ENCODE assay signal across 9 mouse cellular contexts in genomic region chr2:52499849-52500262, GRCm38 (mm10).
DNase-seq lines count a peak whose midpoint lies in the region; ATAC-seq and TF ChIP-seq lines count a peak whose summit lies in the region.
"Had no signal": no experiment of that assay in that cellular context is flagged by ENCODE, and none has a peak within 500 bp of the region (broad histone marks: within the 10 kb centered on the region; RNA-seq: fewer than 3 reads in every experiment).

No protein-coding gene starts in this region.

- H3K4me3 ChIP-seq in heart, adult 2 months: no peak overlapping the region
- H3K4me3 ChIP-seq in heart, embryonic 12.5 days: no peak overlapping the region
- H3K4me3 ChIP-seq in neural tube, embryonic 13.5 days: no peak overlapping the region
- H3K4me3 ChIP-seq in hindbrain, embryonic 15.5 days: no peak overlapping the region

- no peak for TF ChIP-seq CTCF in heart, adult 2 months (IDR thresholded peaks at IDR 0.05)

- H3K9ac ChIP-seq in heart, adult 2 months (ENCODE audit: low read depth, low read length): no peak overlapping the region
- H3K9ac ChIP-seq in heart, embryonic 12.5 days: no peak overlapping the region
- no peak overlapping the region for H3K9ac ChIP-seq in neural tube, embryonic 13.5 days
- H3K9ac ChIP-seq in hindbrain, embryonic 15.5 days: no peak overlapping the region
- H3K9ac ChIP-seq: liver, embryonic 14.5 days had no signal

- no peak for ATAC-seq in heart, embryonic 12.5 days (ENCODE audit: insufficient number of reproducible peaks, low FRiP score)
- ATAC-seq in neural tube, embryonic 13.5 days (ENCODE audit: low read depth): peak; percentile 79
- ATAC-seq in hindbrain, embryonic 15.5 days (ENCODE audit: low FRiP score, low read depth): peak; percentile 61
- ATAC-seq in inflammation-experienced regulatory T-cells, adult 6 months: no peak

- H3K36me3 ChIP-seq in heart, adult 2 months (ENCODE audit: control insufficient read depth, insufficient read depth, low read length): no peaks in the 10 kb centered on the region
- H3K36me3 ChIP-seq in heart, embryonic 12.5 days: no peaks in the 10 kb centered on the region
- no peaks in the 10 kb centered on the region for H3K36me3 ChIP-seq in neural tube, embryonic 13.5 days
- H3K36me3 ChIP-seq in hindbrain, embryonic 15.5 days: no peaks in the 10 kb centered on the region

- TF ChIP-seq POLR2A in heart, adult 2 months (IDR thresholded peaks at IDR 0.05; ENCODE audit: insufficient read depth, low read depth, low read length): no peak

- intact Hi-C loops in heart, adult 2 months (cut with DNase I): no loop called here

- H3K27me3 ChIP-seq in heart, adult 2 months (ENCODE audit: control insufficient read depth, insufficient read depth, low read length): no peaks in the 10 kb centered on the region
- no peaks in the 10 kb centered on the region for H3K27me3 ChIP-seq in heart, embryonic 12.5 days (replicated peaks)
- no peaks in the 10 kb centered on the region for H3K27me3 ChIP-seq in neural tube, embryonic 13.5 days
- no peaks in the 10 kb centered on the region for H3K27me3 ChIP-seq in hindbrain, embryonic 15.5 days

- no peaks in the 10 kb centered on the region for H3K79me2 ChIP-seq in heart, adult 2 months (replicated peaks; ENCODE audit: control insufficient read depth, insufficient read depth, low read length)

- WGBS in heart, adult 2 months: 62% methylated on average over 6 of the region's 6 CpGs
- WGBS in heart, embryonic 12.5 days: 76% methylated on average over 6 of the region's 6 CpGs
- 39% methylated on average over 6 of the region's 6 CpGs for WGBS in neural tube, embryonic 13.5 days
- 37% methylated on average over 6 of the region's 6 CpGs for WGBS in hindbrain, embryonic 15.5 days

- H3K27ac ChIP-seq in heart, adult 2 months: peak overlapping the region; percentile 21
- H3K27ac ChIP-seq in heart, embryonic 12.5 days (ENCODE audit: poor library complexity, severe bottlenecking): no peak overlapping the region
- H3K27ac ChIP-seq in neural tube, embryonic 13.5 days (replicated peaks): peak overlapping the region; percentile 87
- H3K27ac ChIP-seq in hindbrain, embryonic 15.5 days (replicated peaks): peak overlapping the region; percentile 68
- H3K27ac ChIP-seq: liver, embryonic 14.5 days had no signal

- DNase-seq in heart, adult 2 months: peak in 1 of 2 experiments; percentile 32
- DNase-seq in neural tube, embryonic 10.5 days (ENCODE audit: extremely low spot score, low spot score): no peak
- peak; percentile 21 for DNase-seq in retina, embryonic 14.5 days (ENCODE audit: low spot score)
- no peak for DNase-seq in Muller cell, postnatal 12 days (ENCODE audit: inconsistent ontology term)

- no peak for TF ChIP-seq EP300 in heart, adult 2 months (IDR thresholded peaks at IDR 0.05; ENCODE audit: insufficient read depth, low read depth, low read length)

- H3K9me3 ChIP-seq in heart, embryonic 12.5 days (replicated peaks): peaks cover 2% of the 10 kb centered on the region; the same call in 1 of the 2 replicates
- no peaks in the 10 kb centered on the region for H3K9me3 ChIP-seq in neural tube, embryonic 13.5 days
- H3K9me3 ChIP-seq in hindbrain, embryonic 15.5 days: no peaks in the 10 kb centered on the region

- H3K4me1 ChIP-seq in heart, adult 2 months (ENCODE audit: control insufficient read depth, insufficient read depth, low read length): peaks cover 3% of the 10 kb centered on the region
- H3K4me1 ChIP-seq in heart, embryonic 12.5 days (replicated peaks): 0 out of 2 replicates have a peak, but pooled peaks cover 5% of the 10 kb centered on the region
- H3K4me1 ChIP-seq in neural tube, embryonic 13.5 days (replicated peaks): peaks cover 27% of the 10 kb centered on the region
- H3K4me1 ChIP-seq in hindbrain, embryonic 15.5 days (replicated peaks): peaks cover 23% of the 10 kb centered on the region

- H3K4me2 ChIP-seq in heart, embryonic 12.5 days: no peak overlapping the region
- peak overlapping the region; percentile 29; the same call in 1 of the 2 replicates for H3K4me2 ChIP-seq in neural tube, embryonic 13.5 days
- H3K4me2 ChIP-seq in hindbrain, embryonic 15.5 days: no peak overlapping the region

Comparison
In these comparisons a context has a peak if more than half of its experiments do, and no peak if none do; other contexts are left out.
1. ATAC-seq: peak in neural tube, embryonic 13.5 days (single experiment) and hindbrain, embryonic 15.5 days (single experiment); none in heart, embryonic 12.5 days (single experiment) and inflammation-experienced regulatory T-cells, adult 6 months (single experiment).